Mouse (Mus musculus): ENCODE measurements around the gene Fut2.
"Not testable (repeated sequence)": the region's sequence is repeated elsewhere in the genome, so short reads cannot be mapped to it uniquely, and the experiment has no call there.

Gene Fut2

DNA sequence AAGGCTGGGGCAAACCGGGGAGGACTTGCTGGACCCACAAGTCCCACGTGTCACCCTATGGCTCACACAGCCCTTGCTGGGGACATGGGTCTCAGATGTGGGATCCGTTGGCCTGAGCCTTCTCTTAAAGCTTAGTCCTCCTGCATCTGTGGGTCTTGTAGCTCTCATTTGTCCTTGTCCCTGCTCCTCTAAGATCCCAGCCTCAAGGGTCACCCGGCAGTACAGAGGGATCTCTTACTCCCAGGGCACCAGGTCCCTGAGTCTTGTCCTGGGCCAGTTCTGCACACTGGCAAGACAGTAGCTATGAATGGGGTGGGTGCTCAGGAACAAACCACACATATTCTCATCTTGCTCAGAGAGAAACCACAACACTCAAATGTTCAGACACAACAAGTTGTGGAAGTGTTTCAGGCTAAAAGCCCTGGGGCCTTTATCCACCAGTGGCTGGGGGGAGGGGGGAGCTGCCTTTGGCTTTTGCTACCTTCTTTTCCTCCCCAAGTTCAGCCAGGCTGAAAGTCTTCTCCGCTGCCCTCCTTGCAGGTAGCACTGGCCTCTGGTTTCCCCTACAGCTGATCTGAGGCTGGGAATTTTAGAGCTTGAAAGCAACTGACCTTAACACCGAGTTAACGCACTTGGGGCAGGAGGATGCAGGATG lies 17.3 kb upstream of the Fut2 start, which contains the start of gene Ntn5:
Gene Ntn5, plus strand, starts transcription at position 627 of the 655 bp plus-strand sequence.
- in situ Hi-C loops (cut with MboI; ENCODE audit: unreplicated experiment in 2 of 2) = loop anchor here (5.0 to 25.0 kb wide), 3 partner anchors 81 to 221 kb away; partner anchors contain the start of genes Bax (in 1 of the 2) and Ftl1 (in 1 of the 2)

DNA sequence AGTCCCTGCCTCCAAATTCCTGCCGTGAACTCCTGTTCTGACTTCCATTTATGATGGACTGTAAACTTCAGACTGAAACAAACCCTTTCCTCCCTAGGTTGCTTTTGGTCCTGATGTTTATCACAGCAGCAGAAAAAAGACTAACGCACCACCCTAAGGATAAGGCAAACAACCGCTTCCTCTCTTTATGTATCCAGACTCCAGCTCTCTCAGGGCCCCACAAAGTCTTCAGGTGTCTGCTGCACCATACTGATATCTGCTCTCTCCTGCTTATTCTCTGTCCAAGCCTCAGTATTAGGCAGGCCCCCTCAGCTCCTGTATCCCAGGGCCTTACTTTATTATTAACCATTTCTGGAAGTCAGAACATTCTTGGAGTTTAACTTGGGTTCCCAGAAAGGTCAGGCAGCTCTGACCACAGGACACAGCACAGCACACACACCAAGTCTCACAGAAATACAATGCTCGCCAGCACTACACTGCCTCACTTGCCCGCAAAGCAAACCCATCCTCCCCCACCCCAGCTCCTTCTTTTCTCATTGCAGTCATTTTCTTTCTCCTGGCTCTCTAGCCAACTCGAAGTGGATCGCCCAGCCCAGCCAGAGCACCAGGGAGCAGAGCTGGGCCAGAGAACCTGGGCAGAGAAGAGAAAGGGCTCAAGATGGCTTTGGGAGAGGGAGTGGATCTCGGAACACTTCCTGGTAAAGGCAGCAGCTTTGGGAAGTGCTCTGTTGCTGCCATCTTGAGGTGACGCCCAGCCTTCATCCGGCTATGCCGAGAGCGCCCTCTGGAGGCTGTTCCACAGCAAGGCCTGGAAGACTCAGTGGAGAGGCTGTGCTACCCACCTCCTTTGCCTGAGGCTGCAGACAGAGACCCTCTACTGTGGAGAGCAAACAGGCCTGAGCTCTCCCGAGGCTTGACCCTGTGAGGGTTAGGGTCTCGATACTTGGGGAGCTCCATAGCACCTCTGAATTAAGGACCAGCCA lies 16.2 kb upstream of the Fut2 start:
- in situ Hi-C loops (cut with MboI; ENCODE audit: unreplicated experiment in 2 of 2) = loop anchor here (5.0 to 25.0 kb wide), 3 partner anchors 80 to 220 kb away; partner anchors contain the start of genes Bax (in 1 of the 2) and Ftl1 (in 1 of the 2)

DNA sequence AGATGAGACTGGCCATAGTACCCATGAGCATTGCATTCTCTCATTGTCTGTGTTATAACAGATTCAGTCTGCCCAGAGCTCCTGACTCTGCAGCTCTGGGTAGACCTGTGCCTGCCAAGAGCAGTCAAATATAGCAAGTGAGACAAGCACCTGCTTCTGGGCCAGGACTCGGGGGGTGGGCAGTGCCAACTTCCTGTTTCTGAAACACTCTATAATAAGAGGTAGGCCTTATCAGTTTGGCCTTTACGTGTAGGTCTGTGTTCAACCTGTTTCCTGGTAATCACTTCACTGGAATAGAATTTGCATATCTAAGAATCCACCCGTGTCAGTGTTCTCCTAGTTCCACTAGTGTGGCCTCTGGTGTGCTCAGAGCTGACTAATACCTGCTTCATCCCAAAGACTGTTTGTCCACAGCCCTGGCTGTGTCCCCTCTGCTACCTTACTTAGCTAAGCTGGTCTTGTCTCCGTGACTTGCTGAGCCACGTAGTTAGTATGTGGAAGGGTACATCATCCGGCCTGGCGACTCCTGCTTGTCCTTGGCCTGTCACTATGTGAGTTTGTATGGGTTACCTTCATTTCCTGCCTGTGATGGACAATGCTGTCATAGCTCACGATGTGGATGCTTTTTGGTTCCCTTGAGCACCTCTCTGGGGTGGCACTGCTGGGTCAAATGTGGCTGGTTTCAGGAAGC lies 15.0 kb upstream of the Fut2 start:
- in situ Hi-C loops (cut with MboI; ENCODE audit: unreplicated experiment in 2 of 2) = loop anchor here (5.0 to 25.0 kb wide), 3 partner anchors 79 to 219 kb away; partner anchors contain the start of genes Bax (in 1 of the 2) and Ftl1 (in 1 of the 2)

DNA sequence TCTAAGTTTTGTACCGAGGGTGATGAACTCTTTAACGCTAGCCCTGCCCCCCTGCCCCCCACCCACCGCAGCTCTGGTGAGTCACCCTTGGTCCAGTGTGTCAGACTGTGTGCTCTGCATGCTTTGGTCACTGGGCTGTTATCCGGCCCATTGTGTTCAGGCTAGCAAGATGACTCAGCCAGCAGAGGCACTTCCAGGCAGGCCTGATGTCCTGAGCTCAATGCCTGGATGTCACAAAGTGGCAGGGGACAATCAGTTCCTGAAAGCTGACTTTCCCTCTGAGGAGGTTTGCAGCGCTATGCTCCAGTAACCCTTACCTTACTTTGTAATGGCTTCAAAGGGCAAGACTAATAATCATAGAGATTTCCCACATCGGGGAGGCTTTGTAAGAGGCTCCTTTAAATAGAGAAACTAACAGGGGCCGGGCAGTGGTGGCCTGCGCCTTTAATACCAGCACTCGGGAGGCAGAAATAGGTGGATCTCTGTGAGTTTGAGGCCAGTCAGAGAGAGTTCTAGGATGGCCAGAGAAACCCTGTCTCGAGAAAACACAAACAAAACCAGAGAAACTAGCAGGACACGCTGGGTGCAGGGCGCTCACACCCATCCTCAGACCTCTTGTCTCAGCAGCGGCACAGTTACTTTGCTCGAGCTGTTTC lies 13.9 kb upstream of the Fut2 start:
- in situ Hi-C loops (cut with MboI; ENCODE audit: unreplicated experiment in 2 of 2) = loop anchor here (5.0 to 25.0 kb wide), 3 partner anchors 78 to 218 kb away; partner anchors contain the start of genes Bax (in 1 of the 2) and Ftl1 (in 1 of the 2)

DNA sequence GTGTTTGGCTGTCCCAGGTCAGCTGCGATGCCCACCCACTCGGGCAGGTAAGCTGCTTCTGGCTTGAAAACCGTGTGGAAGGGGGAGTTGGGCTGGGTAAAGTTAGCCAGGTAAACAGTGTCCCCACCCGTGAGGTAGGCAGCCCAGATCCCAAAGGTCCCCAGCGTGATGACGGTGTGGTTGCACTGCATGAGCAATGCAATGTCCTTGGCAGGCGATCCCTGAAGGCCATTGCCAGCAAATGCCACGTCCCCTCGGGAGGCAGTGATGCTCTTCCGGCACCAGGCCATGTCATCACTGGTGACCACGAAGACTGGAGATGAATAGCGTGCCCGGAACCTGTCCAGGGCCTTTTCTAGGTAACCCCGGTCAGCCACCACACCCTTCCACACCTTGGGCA lies 12.3 kb upstream of the Fut2 start:
- in situ Hi-C loops (cut with MboI; ENCODE audit: unreplicated experiment in 2 of 2) = loop anchor here in 1 of 2 experiments (25.0 kb wide), 1 partner anchor 216 kb away; the partner anchor contains the start of genes Bax and Ftl1

DNA sequence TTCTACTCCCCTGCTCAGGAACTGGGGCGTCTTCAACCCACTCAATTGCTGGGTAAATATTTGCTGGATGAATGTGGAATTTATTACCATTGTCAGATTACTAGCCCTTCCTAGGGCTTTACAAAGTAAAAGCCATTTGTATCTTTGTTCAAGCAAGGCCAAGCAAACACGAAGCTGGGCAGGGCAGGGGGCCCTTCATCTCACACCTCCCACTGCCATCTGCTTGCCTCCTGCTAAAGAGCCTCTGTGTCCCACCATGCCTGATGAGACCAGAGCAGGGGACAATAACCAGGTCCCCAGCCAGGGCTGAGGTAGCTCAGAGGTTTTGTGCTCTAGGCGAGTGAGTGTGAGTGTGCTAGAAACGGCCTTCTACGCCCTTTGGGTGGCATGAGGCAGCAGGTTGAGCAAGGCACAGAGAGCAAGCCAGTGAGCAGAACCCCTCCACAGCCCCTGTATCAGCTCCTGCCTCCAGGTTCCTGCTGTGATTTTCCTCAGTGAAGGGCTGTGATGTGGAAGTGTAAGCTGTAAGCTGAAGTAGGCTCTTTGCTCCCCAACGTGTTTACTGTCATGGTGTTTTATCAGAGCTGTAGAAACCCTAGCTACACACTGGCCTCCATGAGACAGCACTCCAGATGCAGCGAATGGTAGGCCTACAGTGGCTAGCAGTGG lies 11.6 kb upstream of the Fut2 start:
- in situ Hi-C loops (cut with MboI; ENCODE audit: unreplicated experiment in 2 of 2) = loop anchor here in 1 of 2 experiments (25.0 kb wide), 1 partner anchor 215 kb away; the partner anchor contains the start of genes Bax and Ftl1

DNA sequence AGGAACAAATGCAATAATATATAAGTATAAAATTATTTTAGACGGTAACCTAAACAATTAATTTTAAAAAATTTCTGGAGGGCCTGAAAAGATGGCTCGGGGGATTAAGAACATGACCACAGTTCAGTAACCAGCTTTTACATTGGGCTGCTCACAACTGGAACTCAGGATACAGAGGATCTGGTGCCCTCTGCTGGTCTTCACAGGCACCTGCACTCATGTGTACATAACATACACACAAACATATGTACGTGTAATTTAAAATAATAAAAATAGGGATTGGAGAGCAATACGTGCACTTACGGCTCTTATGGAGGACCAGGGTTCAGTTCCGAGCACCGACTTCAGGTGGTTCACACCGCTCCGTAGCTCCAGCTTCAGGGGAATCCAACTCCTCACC lies 2.7 kb upstream of the Fut2 start:
- in situ Hi-C loops (cut with MboI; ENCODE audit: unreplicated experiment in 2 of 2) = no loop called here

DNA sequence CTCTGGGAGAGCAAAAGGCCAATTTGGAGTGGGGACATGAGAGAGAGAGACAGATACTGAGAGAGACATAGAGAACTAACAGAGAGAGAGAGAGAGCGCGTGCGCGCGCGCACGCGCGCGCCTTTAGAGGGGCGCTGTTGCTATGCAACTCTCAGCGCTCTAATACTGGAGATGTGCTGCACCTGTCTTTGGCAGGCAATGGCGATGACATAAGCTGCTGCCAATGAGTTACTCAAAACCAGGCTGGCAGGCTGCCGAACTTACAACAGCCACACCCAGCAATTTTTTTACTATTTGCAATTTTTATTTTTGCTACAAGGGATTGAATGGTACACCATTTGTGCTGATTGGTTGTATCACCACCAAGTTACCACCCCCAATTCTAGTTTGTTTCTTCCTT lies 1.6 kb upstream of the Fut2 start:
- in situ Hi-C loops (cut with MboI; ENCODE audit: unreplicated experiment in 2 of 2) = no loop called here

DNA sequence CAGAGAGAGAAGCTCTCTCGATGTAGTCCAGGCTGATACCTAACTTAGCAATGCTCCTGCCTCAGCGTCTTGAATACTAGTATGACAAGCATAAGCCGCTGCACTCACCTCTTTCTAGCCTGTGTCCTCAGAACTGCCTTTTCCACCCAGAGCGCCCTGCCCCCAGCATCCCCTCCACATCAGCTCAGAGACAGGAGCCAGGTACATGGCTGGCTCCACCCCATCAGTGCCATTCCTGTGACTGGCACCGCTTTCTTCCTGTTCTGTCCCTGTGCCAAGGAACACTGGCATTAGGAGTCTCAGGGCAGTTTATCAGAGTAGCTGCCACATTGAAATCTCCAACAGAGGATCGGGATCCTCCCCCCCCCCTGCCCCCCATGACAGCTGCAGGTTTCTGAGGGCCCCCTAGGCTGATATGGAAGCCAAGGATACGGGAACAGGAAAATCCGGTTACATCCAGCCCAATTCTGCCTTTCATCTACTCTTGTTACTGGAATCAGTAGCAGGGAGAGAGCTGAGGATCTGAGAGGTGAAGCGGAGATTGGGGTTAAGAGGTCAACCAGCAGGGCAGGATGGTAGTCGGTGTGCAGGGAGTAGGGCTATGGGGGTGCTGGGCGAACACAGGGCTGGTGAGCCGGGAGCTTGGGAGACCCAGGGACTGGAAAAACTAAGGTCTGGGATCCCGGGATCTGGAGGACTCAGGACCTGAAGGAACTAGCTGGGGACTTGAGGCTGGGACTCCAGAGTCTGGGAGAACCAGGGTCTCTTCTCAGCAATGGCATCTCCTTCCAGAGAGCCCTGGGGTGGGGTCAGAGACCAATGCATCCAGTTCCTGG lies 673 bp downstream of the Fut2 start:
- in situ Hi-C loops (cut with MboI; ENCODE audit: unreplicated experiment in 2 of 2) = no loop called here

DNA sequence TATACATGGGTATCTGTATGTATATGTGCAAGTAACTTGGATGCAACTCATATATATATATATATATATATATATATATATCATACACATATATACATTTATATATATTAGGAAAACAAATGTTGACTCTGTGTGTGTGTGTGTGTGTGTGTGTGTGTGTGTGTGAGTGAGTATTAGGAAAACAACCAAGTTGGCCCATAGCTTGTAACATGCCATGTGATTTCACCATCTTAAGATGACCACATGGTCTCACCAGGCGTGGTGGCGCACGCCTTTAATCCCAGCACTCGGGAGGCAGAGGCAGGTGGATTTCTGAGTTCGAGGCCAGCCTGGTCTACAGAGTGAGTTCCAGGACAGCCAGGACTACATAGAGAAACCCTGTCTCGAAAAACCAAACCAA lies 4.5 kb downstream of the Fut2 start:
- in situ Hi-C loops (cut with MboI; ENCODE audit: unreplicated experiment in 2 of 2) = not testable (repeated sequence)

DNA sequence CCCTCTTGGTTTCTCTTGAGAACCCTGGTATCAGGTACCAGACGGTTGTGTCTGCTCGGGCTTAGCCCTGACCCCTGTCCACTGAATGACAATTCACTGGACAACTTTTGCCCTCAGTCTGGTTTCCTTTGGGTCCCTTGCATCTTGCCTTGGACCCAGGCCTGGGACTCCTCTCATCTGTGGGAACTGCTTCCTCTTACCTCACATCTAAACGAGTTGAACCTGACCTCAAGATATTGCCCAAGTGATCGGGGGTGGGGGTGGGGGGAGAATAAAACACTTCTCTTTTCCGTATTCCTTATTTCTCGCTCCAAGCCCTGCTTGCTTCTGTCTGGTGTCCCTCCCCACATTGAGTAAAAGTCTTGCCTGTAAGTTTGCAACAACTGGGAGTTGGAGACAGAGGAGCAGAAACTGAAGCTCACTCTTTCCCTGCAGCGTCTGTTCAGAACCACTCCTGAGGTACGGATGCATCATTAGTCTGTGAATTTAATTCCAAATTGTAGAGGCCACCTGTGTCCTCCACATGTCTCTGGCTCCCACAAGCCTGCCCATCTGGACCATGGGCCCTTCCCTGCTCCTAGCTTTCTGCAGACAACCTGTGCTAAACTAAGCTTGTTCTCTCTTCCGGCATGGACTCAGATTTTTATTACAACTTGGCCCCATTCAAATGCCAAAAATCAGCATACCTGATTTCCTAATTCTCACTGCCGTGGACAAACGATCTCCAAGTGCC lies 5.3 kb downstream of the Fut2 start:
- in situ Hi-C loops (cut with MboI; ENCODE audit: unreplicated experiment in 2 of 2) = no loop called here

DNA sequence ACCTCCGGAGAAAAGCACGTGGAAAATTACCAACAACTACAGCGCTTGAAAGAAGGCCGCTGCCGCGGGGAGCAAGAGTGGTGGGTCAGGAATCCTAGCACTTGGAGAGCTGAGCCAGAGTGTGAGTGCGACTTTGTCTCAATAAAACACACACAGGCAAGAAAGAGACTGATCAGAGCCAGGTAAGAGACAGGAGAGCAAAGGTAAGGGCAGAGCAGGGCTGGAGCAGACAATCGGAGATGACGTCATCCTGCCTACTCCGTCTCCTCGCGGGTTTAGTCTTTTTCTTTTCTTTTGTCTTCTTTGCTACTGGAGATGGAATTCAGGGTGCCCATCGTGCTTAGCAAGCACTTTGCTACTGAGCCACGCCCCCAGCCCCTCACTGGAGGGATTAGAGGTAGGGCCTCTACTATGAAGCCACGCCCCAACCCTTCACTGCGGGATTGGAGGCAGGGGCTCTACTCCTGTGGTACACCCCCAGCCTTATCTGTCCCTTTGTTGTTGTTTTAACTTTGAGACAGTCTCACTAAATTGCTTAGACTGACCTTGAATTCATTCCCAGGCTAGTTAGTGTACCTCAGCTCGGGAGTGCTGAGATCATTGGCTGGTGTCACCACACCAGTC lies 11.7 kb downstream of the Fut2 start:
- in situ Hi-C loops (cut with MboI; ENCODE audit: unreplicated experiment in 2 of 2) = no loop called here

DNA sequence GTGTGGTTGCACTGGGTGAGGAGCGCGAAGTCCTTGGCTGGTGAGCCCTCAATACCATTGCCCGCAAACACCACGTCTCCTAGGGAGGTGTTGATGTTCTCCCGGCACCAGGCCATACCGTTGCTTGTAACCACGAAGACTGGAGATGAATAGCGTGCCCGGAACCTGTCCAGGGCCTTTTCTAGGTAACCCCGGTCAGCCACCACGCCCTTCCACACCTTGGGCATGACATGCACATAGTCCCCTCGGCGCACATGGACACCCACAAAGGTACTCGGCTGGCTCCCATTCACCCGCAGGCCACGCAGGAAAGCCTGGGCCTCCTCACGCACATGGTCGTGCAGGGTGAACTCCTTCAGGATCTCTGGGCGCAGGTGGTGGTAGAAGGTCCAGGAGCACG lies 15.7 kb downstream of the Fut2 start:
- in situ Hi-C loops (cut with MboI; ENCODE audit: unreplicated experiment in 2 of 2) = not testable (repeated sequence)

DNA sequence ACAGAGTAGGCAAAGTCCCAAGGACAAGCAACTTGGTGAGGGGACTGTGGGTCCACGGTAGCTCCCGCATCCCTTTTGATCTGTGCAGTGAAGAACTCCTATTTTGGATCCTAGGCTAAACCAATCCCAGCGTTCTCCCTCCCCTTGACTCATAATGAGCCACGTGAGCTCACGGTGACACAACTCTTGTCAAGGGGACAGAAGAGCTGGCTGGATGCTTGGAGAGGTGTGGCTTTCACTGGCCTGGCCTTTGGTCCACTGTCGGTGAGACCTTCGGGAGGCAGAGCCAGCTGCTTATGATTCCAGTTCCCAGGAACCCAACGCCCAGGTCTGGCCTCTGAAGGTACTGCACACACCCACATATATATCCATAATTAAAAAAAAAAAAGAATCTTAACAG lies 16.8 kb downstream of the Fut2 start:
- in situ Hi-C loops (cut with MboI; ENCODE audit: unreplicated experiment in 2 of 2) = no loop called here

DNA sequence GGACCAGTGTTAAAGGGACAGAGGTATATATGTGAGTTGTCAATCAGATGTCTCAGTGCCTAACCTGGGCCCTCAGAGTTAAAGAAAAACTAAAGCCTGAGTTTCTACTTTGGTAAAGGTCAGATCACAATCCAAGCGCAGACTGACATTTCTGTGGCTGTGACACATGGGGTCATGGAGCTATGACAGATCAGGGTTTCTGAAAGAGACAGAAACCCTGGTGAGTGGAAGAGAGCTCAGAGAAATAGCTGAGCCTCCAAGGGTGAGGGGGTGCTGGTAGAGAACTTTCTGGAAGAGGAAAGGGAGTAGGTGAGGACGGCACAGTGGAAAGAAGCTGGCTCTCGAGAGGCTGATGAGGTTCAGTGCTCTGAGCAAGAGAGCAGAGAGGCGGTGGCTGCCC lies 19.5 kb downstream of the Fut2 start:
- in situ Hi-C loops (cut with MboI; ENCODE audit: unreplicated experiment in 2 of 2) = no loop called here

DNA sequence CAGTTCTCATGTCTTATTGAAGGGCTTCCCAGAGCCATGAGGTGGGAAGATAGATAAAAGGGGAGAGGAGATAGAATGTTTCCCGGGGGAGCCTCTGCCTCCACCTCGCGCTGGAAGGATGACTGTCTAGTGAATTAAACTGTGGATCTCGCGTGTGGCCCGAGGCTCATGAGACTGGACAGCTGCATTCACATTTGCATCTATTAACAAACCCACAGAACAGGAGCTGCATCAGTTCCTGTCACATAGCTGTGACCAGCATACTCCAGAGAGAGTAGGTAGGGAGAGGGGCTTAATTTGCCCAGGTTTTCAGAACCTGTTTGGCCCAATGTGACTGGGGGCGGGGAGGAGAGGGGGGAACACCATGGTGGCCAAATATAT lies 20.6 kb downstream of the Fut2 start:
- in situ Hi-C loops (cut with MboI; ENCODE audit: unreplicated experiment in 2 of 2) = no loop called here

DNA sequence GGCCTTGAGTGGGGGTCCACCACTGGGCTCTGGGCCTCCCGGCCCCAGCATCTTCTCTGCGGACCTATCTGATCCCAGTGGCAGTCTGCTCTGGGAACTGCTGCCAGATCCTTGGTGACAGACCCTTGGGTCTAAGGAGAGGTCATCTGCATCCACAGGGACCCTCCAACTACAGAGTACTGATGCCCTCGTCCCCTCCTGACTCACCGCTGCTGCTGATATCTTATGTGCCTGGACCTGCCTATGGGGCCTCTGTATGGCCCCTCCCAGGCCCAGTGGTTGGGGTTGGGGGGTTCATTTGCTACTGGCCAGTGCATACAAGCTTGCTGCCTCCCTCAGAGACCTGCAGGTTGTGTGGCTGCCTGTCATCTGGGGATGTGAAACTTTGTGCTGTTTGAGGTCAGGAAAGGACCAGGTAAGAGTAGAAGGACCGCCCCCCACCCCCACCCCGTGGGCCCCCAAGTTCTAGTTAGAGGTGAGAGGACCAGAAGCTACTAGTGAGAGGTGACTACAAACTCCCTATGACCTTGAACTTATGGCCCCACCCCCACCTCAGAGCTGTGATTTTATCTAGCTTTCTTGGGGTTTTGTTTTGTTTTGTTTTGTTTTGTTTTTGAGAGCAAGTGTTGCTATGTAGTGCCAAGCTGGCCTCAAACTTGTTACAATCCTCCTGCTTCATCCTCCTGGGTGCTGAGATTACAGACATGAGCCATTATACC lies 21.2 kb downstream of the Fut2 start:
- in situ Hi-C loops (cut with MboI; ENCODE audit: unreplicated experiment in 2 of 2) = no loop called here

All from v-Abl transformed pro-B cells (cell line).